Mouse (Mus musculus): ENCODE measurements around the gene Lmf1.

DNA sequence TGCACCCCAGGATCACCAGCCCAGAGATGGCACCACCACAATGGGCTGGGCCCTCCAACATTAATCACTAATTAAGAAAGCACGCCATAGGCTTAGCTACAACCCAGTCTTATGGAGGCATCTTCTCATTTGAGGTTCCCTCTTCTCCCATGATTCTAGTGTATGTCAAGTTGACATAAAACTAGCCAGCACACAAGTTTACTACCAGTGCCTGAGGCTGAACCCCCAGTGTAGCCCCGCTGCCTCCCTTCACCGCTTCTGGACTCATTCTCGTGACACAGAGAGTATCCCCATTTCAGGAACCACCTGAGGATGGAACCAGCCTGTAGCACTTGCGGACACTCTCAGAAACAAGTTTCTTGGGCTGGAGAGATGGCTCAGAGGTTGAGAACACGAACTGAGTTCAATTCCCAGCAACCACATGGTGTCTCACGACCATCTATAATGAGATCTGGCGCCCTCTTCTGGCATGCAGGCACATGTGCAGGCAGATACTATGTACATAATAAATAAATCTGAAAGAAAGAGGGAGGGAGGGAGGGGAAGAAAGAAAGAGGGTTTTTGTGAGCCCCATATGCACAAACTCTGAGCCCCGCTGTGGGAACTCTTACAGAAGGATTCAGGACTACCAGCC, 122.1 kb downstream of the Lmf1 start:
- no peak for TF ChIP-seq POLR2A (IDR thresholded peaks at IDR 0.05; ENCODE audit: low read depth, low read length)
- TF ChIP-seq CTCF (IDR thresholded peaks at IDR 0.05; ENCODE audit: extremely low read depth, insufficient read length, insufficient replicate concordance, low read depth, low read length) = no peak
